Mouse (Mus musculus) urinary bladder, postnatal 4 days (tissue): Measurements from ENCODE around the gene Cep41.

ENCODE experiments used
- DNase-seq, 2 experiments: peaks; one replicate each; pipeline ENCODE4 v3.0.0; 2021 to 2022; ENCODE audit warnings: low spot score in 2 of 2

Gene Cep41

GRCm38 (mm10) chr6:30624763-30625162 lies 68.8 kb downstream of the Cep41 start:
- DNase-seq, result no peak

GRCm38 (mm10) chr6:30621986-30622389 lies 71.6 kb downstream of the Cep41 start:
- no peak for DNase-seq

GRCm38 (mm10) chr6:30620994-30621393 lies 72.6 kb downstream of the Cep41 start:
- DNase-seq, result no peak

GRCm38 (mm10) chr6:30620591-30620990 lies 73.0 kb downstream of the Cep41 start:
- DNase-seq, result no peak

- no peak for DNase-seq
These were observed 73.9 kb downstream of the Cep41 start for GRCm38 (mm10) chr6:30619606-30620005.

GRCm38 (mm10) chr6:30618735-30619134 lies 74.8 kb downstream of the Cep41 start:
- DNase-seq, result no peak

GRCm38 (mm10) chr6:30617959-30618590 lies 75.5 kb downstream of the Cep41 start:
- no peak for DNase-seq

- no peak for DNase-seq
These were observed 76.3 kb downstream of the Cep41 start for GRCm38 (mm10) chr6:30617020-30617958.

- no peak for DNase-seq
These were observed 77.0 kb downstream of the Cep41 start for GRCm38 (mm10) chr6:30616491-30616941.

GRCm38 (mm10) chr6:30615741-30616140 lies 77.8 kb downstream of the Cep41 start:
- DNase-seq, result no peak

- no peak for DNase-seq
These were observed 79.3 kb downstream of the Cep41 start for GRCm38 (mm10) chr6:30614251-30614650.

- DNase-seq, result no peak
These were observed 82.3 kb downstream of the Cep41 start for GRCm38 (mm10) chr6:30611212-30611611.

GRCm38 (mm10) chr6:30610710-30611109 lies 82.8 kb downstream of the Cep41 start, which contains the start of gene Cpa5:
Gene Cpa5 (plus strand): TSS chr6:30611010.
- no peak for DNase-seq

- no peak for DNase-seq
These were observed 87.9 kb downstream of the Cep41 start for GRCm38 (mm10) chr6:30605672-30606071.

GRCm38 (mm10) chr6:30605111-30605510 lies 88.4 kb downstream of the Cep41 start:
- DNase-seq, result no peak

GRCm38 (mm10) chr6:30604342-30604867 lies 89.1 kb downstream of the Cep41 start:
- no peak for DNase-seq
